Mouse (Mus musculus) hindbrain, embryonic 14.5 days (tissue): ENCODE results near the gene Pde10a. TPM values are rescaled to one million over a fixed set of nuclear protein-coding genes. Genes with fewer than 3 reads are reported as not detected.

Source experiments
- ATAC-seq: fragments of 200-750 bp; cut with Nextera tagmentation; 2 replicates; pipeline ENCODE4 v1.8.0; 2017; ENCODE audit warnings: moderate number of reproducible peaks, mild to moderate bottlenecking, moderate TSS enrichment, moderate library complexity; ENCODE audit not compliant: low FRiP score
- DNase-seq: peaks from one replicate; pipeline ENCODE4 v3.0.0-alpha.2; 2015; ENCODE audit warnings: low spot score
- H3K27ac ChIP-seq: fragments of 300-500 bp; sonication (generic); 2 replicates; pipeline ENCODE4 v1.5.1; 2014; ENCODE audit warnings: mild to moderate bottlenecking, moderate library complexity
- H3K27me3 ChIP-seq: fragments of 300-500 bp; sonication (generic); 2 replicates; pipeline ENCODE4 v1.6.1; 2014; ENCODE audit warnings: mild to moderate bottlenecking, low read length, mixed read lengths; ENCODE audit not compliant: control insufficient read depth, insufficient read depth
- H3K36me3 ChIP-seq: fragments of 300-500 bp; sonication (generic); replicated peaks from 2 replicates; pipeline ENCODE4 v1.6.1; 2014; ENCODE audit not compliant: control insufficient read depth, insufficient read depth
- H3K4me1 ChIP-seq: fragments of 300-500 bp; sonication (generic); replicated peaks from 2 replicates; pipeline ENCODE4 v1.6.1; 2014; ENCODE audit warnings: antibody characterized with exemption, low read length, mixed read lengths; ENCODE audit not compliant: control insufficient read depth, insufficient read depth
- H3K4me2 ChIP-seq: fragments of 300-500 bp; sonication (generic); replicated peaks from 2 replicates; pipeline ENCODE4 v1.6.1; 2014; ENCODE audit warnings: mild to moderate bottlenecking, moderate library complexity
- H3K4me3 ChIP-seq: fragments of 300-500 bp; sonication (generic); replicated peaks from 2 replicates; pipeline ENCODE4 v1.5.1; 2014; ENCODE audit warnings: mild to moderate bottlenecking, low read length
- H3K9ac ChIP-seq: fragments of 300-500 bp; sonication (generic); 2 replicates; pipeline ENCODE4 v1.6.1; 2014
- H3K9me3 ChIP-seq: fragments of 300-500 bp; sonication (generic); 2 replicates; pipeline ENCODE4 v1.6.1; 2016; ENCODE audit warnings: low read length; ENCODE audit not compliant: control insufficient read depth
- WGBS: fragments of 180-500 bp; shearing (Covaris S2); extraction: QIAGEN DNeasy Blood & Tissue Kit; methylation state at CpG from one replicate; pipeline ENCODE4 v1.1.7; 2014; 5-methylcytosine and 5-hydroxymethylcytosine counted together
- polyA plus RNA-seq: library from polyadenylated mRNA; unstranded; fragments of >200 nt; fragmentation: Nextera tagmentation; extraction: Ambion mirVana; gene quantifications from 2 replicates; pipeline ENCODE4 v1.2.1, GENCODE M21; 2014

The Pde10a gene
- polyA plus RNA-seq, 1 experiment from 2014 or later, result 15.8 TPM

DNA sequence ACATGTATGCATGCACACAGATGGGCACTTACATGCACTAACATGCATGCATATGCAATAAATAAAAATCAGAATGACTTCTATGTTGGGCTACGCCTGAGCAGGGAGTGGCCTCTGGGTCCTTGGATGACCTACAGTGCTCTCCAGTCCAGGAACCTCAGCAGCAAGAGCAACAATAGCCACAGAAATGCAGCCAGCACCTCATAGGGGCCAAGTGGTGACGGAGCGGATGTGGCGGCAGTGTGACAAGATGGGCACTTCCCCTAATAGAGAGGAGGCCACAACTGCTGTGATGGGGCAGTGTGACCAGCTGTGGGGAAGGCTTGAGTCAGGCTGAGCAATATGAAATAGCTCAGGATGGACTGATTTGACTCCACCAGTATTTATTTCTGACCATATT is 109.3 kb downstream of the Pde10a start:
- peaks cover 7% of the 10 kb centered on the region; the same call in 1 of the 2 replicates for H3K4me1 ChIP-seq
- no peak overlapping the region for H3K4me2 ChIP-seq
- WGBS, result 91% methylated on average over 4 of the region's 4 CpGs
- H3K36me3 ChIP-seq, result no peaks in the 10 kb centered on the region
- no peak overlapping the region for H3K9ac ChIP-seq
- no peak overlapping the region for H3K4me3 ChIP-seq
- no peak for DNase-seq
- H3K27me3 ChIP-seq, result no peaks in the 10 kb centered on the region
- H3K9me3 ChIP-seq, result no peaks in the 10 kb centered on the region
- H3K27ac ChIP-seq, result no peak overlapping the region
- no peak for ATAC-seq

DNA sequence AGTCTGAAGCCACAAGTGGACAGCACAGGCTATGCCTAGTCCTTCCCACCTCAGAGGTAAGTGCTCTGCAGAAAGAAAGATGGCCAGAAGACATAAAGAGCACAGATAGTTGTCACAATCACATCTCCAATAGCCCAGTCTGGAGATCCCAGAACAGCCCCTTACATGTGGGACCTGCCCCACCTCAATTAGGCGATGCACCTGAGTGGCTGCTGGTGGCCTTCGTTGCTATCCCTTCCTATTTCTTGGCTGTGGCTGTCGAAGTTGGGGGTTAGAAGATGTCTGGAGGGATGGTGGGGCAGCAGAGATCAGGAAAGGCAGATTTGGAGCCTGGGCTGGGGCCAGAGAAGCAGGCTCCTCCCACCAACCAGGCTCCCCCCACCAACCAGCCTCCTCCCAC is 111.1 kb downstream of the Pde10a start:
- ATAC-seq, result no peak
- WGBS, result 78% methylated on average over 3 of the region's 3 CpGs
- Histone ChIP-seq H3K9me3 (no peaks in the 10 kb centered on the region), H3K27me3 (no peaks in the 10 kb centered on the region), H3K4me3 (no peak overlapping the region), H3K36me3 (no peaks in the 10 kb centered on the region), H3K4me1 (peaks cover 7% of the 10 kb centered on the region; the same call in 1 of the 2 replicates), H3K4me2 (no peak overlapping the region), H3K27ac (no peak overlapping the region), H3K9ac (no peak overlapping the region)
- no peak for DNase-seq

DNA sequence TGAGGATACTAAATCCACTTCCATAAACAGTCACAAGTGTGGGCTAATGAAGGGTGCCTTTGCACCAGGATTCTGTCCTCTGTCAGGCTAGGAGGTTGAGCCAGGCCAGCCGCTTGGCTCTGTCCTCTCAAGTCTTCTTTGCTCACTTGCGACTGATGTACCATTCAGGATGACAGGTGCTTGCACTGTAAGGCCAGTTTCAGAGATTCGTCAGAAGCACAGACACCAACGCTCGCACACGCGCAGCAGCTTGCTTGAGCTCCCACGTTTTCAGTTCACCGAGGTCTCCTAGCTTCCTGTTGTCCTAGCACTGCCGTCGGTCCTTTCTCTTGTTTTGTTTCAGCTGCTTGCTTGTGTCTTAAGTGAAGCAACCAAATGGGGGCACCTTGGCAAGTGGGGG is 111.5 kb downstream of the Pde10a start:
- H3K36me3 ChIP-seq, result no peaks in the 10 kb centered on the region
- H3K4me2 ChIP-seq, result no peak overlapping the region
- no peak for DNase-seq
- no peak overlapping the region for H3K4me3 ChIP-seq
- H3K4me1 ChIP-seq, result peaks cover 7% of the 10 kb centered on the region; the same call in 1 of the 2 replicates
- H3K9me3 ChIP-seq, result no peaks in the 10 kb centered on the region
- H3K27ac ChIP-seq, result no peak overlapping the region
- WGBS, result 77% methylated on average over 11 of the region's 11 CpGs
- no peaks in the 10 kb centered on the region for H3K27me3 ChIP-seq
- no peak overlapping the region for H3K9ac ChIP-seq
- no peak for ATAC-seq

DNA sequence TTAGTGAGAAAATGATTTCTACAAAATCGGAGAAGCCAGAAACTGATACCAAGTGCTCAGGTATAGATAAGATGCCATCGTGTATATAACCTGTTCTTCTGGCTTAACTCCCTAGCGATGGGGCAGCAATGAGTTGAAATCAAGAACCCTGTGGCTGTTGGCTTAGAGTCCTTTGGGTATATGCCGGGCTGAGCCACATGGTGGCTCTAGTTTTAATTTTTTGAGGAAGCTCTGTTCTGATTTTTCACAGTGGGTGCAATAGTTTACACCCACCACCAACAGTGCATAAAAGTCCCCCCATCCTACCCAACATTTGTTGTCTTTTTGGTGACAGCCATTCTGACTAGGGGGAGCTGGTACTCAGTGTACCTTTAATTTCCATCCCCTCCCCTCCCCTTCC is 112.0 kb downstream of the Pde10a start:
- Histone ChIP-seq H3K27ac (no peak overlapping the region), H3K9ac (no peak overlapping the region), H3K9me3 (no peaks in the 10 kb centered on the region), H3K27me3 (no peaks in the 10 kb centered on the region), H3K4me2 (no peak overlapping the region), H3K4me3 (no peak overlapping the region), H3K4me1 (peaks cover 7% of the 10 kb centered on the region; the same call in 1 of the 2 replicates), H3K36me3 (no peaks in the 10 kb centered on the region)
- WGBS, result 72% methylated on average over 4 of the region's 4 CpGs
- no peak for DNase-seq
- ATAC-seq, result no peak

DNA sequence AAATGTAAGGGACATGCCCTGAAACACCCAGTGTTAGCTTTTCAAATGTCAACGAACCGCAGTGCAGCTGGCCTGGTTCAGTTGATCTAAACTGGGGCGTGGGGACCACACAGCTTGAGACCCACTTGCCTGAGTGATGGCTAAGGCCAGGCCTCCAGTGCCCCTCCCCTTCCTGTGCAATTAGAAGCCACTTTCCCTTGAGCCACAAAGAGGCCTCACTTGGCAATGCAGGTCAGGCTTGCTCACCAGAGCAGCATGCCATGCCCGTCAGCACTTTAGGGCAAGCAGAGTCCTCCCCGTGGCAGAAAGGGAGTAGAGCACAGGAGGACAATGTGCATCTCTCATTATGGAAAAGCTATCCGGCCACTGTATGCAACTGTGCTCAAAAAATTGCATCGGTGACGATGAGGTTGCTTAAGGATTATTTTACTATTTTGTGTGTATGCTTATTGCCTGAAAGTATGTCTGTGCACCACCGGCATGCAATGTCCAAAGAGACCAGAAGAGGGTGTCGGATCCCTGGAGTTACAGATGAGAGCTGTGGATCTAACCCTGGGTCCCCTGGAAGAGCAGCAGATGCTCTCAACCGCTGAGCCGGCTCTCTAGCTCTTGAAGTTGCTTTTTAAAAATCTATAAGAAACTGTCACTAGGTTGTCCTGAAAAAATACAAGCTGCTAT is 114.7 kb downstream of the Pde10a start:
- no peaks in the 10 kb centered on the region for H3K27me3 ChIP-seq
- no peak overlapping the region for H3K27ac ChIP-seq
- H3K36me3 ChIP-seq, result no peaks in the 10 kb centered on the region
- WGBS, result 81% methylated on average over 12 of the region's 12 CpGs
- H3K4me3 ChIP-seq, result no peak overlapping the region
- no peak for ATAC-seq
- H3K4me2 ChIP-seq, result no peak overlapping the region
- H3K9ac ChIP-seq, result no peak overlapping the region
- no peaks in the 10 kb centered on the region for H3K9me3 ChIP-seq
- no peak for DNase-seq
- H3K4me1 ChIP-seq, result no peaks in the 10 kb centered on the region

DNA sequence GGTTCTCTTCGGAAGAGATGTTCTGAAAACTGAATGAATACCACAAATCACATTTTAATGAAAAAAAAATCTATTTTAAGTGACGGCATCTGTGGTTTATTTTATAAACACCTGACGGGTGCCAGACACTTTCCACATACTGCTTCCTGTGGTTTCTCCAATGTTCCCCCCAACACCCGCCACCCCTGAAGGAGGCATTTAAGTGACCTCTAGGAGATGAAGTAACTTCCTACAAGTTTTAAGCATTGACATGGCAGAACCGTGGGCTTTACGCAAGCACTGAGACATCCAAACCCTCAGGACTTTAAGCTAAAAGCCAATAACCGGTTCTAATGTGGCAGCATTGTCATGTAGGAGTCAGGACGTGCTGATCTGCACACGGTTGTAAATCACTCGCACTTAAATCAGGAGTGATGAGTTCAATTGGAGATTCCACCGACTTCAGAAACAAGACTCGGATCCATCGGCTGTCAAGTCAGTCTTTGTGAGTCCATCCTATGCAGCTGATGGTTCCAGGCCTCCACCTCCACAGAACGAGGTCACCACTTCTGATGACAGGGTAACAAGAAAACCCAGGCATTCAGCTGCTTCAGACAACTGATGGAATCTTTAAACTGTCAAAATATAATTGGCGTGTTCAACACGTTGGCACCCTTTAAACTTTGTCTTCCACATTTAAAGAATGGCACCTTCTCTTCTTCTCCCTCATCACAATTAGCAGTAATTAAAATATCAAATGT is 115.7 kb downstream of the Pde10a start:
- no peak overlapping the region for H3K4me2 ChIP-seq
- ATAC-seq (no peak), DNase-seq (no peak)
- no peak overlapping the region for H3K4me3 ChIP-seq
- no peaks in the 10 kb centered on the region for H3K27me3 ChIP-seq
- 84% methylated on average over 16 of the region's 16 CpGs for whole genome bisulfite sequencing
- no peaks in the 10 kb centered on the region for H3K9me3 ChIP-seq
- H3K4me1 ChIP-seq, result no peaks in the 10 kb centered on the region
- no peaks in the 10 kb centered on the region for H3K36me3 ChIP-seq
- H3K27ac ChIP-seq, result no peak overlapping the region
- H3K9ac ChIP-seq, result no peak overlapping the region

DNA sequence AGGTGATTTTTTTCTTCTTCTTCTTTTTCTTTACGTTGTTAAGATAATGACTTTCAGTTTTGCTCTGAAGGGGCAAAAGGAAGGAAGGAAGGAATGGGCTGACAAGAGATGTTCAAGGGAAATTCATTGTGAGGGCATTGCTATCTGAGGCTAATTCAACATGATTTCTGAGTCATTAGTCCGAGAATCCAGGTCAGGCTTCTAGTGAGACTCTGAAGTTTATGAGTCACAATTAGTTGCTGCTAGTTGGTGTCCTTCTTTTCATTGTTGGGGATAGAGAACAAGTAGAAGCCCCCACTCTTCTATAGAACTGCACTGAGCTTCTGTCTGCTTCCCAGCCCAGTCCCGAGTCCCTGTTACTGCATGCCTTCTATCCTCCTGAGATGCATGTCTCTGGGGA is 116.3 kb downstream of the Pde10a start:
- H3K4me2 ChIP-seq, result no peak overlapping the region
- H3K4me3 ChIP-seq, result no peak overlapping the region
- no peaks in the 10 kb centered on the region for H3K36me3 ChIP-seq
- H3K4me1 ChIP-seq, result no peaks in the 10 kb centered on the region
- no peaks in the 10 kb centered on the region for H3K27me3 ChIP-seq
- H3K27ac ChIP-seq, result no peak overlapping the region
- H3K9me3 ChIP-seq, result no peaks in the 10 kb centered on the region
- no peak for DNase-seq
- ATAC-seq, result no peak
- 83% methylated on average over 3 of the region's 3 CpGs for WGBS
- no peak overlapping the region for H3K9ac ChIP-seq

DNA sequence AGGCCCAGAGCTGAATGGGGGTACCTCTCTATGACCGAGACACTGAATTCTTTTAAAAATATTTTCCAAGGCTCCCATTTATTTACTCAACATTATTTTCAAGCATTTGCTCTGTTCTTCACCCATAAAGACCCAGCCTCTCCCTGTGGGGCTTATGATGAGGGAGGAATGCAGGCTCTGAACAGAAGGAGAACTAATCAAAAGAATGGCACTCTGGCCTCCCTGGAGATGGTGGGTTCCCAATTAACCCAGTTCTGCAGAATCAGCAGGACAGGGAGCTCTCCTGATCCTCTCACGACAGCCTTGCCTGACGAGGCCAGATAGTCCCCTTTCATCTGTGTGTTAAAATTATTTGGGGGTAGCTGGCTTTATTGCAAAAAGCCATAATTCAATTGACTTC is 117.2 kb downstream of the Pde10a start:
- no peak overlapping the region for H3K9ac ChIP-seq
- 62% methylated on average over 3 of the region's 3 CpGs for WGBS

DNA sequence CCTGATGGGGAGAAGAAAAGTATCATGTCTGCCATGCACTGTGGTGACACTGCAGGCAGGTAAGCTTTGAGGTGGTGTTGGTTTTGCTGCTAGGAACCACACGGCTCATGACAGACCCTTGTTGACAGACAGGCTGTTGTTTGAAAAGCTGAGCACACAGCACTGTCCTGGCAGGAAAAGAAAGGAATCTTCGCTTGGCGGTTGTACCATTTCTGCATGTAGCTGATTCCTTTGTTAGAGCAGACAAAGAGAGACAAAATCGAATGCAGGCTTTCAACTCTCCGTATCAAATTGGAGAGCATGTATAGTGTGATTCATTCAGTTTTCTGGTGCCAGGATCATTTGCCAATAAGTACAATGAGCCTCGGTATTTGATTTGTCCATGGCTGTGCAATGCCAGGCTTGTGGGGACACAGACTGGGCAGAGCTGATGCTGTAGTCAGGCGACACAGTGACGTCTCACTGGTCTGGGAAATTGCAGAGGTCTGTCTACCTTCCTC is 122.2 kb downstream of the Pde10a start:
- DNase-seq (peak; percentile 61), ATAC-seq (peak; percentile 80; the same call in 1 of the 2 replicates)
- Histone ChIP-seq H3K4me2 (peak overlapping the region; percentile 15; the same call in 1 of the 2 replicates), H3K9me3 (no peaks in the 10 kb centered on the region), H3K4me3 (no peak overlapping the region), H3K9ac (peak overlapping the region; percentile 35; the same call in 1 of the 2 replicates), H3K27me3 (no peaks in the 10 kb centered on the region), H3K4me1 (peaks cover 12% of the 10 kb centered on the region; the same call in 1 of the 2 replicates), H3K27ac (peak overlapping the region; percentile 75), H3K36me3 (no peaks in the 10 kb centered on the region)
- 13% methylated on average over 8 of the region's 8 CpGs for WGBS

More for the DNA sequence above, 117.2 kb downstream of the Pde10a start:
- Histone ChIP-seq H3K27me3 (no peaks in the 10 kb centered on the region), H3K4me1 (peaks cover 3% of the 10 kb centered on the region; the same call in 1 of the 2 replicates), H3K9me3 (no peaks in the 10 kb centered on the region), H3K36me3 (no peaks in the 10 kb centered on the region), H3K4me2 (no peak overlapping the region), H3K27ac (no peak overlapping the region), H3K4me3 (no peak overlapping the region)
- DNase-seq (no peak), ATAC-seq (no peak)
